Mouse (Mus musculus) megakaryocyte, embryonic 14.5 days (primary cell): Measurements from ENCODE around the gene 8030474K03Rik.

Experiments used
- FLI1 ChIP-seq: IDR thresholded peaks from 2 replicates; pipeline ENCODE4 v1.6.1; 2012; ENCODE audit warnings: low read length, inconsistent platforms, mixed read lengths
- GATA1 ChIP-seq: IDR thresholded peaks from 3 replicates; pipeline ENCODE4 v1.6.1; 2012; ENCODE audit warnings: mixed read lengths, low read length, inconsistent platforms, borderline replicate concordance

DNA sequence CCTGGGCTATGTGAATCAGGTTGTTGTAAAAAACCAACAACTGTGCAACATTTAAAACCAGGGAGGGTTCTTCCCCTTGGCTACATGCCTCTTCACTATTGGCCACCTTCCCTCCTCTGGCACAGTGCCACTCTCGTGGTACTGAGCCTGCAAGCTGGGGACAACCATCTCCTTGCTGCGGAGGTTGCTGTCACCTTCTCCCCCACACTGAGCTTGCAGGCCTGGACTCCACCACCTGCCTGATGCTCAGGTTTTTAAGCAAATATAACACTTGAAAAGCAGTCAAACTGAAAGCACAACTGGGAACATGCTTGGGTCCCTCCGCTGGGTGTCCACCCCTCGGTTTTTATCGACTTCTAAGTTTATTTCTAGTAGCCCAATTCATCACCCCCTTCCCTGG is 40.0 kb upstream of the 8030474K03Rik start:
- no peak for TF ChIP-seq GATA1
- TF ChIP-seq FLI1 = no peak
